Mouse (Mus musculus): ENCODE measurements at regions not wholly inside any gene's neighbourhood (a gene's known extent, or its start where the extent isn't known, plus 50 kb on each side); places are given as distances from the start of the nearest gene placed in this dataset.

- no peak for DNase-seq
Observed at GRCm38 (mm10) chr12:9176198-9176597, 146.4 kb downstream of the Ttc32 start.

GRCm38 (mm10) chr12:9178626-9179025, 148.8 kb downstream of the Ttc32 start:
- DNase-seq, result no peak

- no peak for DNase-seq
Observed at GRCm38 (mm10) chr12:9180677-9181076, 150.9 kb downstream of the Ttc32 start.

GRCm38 (mm10) chr12:9191721-9192120, 161.9 kb downstream of the Ttc32 start:
- no peak for DNase-seq

GRCm38 (mm10) chr12:9199321-9199720, 169.5 kb downstream of the Ttc32 start:
- DNase-seq, result no peak

- no peak for DNase-seq
Observed at GRCm38 (mm10) chr12:9212211-9212610, 182.4 kb downstream of the Ttc32 start.

- no peak for DNase-seq
Observed at GRCm38 (mm10) chr12:9224971-9225370, 195.2 kb downstream of the Ttc32 start.

GRCm38 (mm10) chr12:9227901-9228300, 198.1 kb downstream of the Ttc32 start:
- no peak for DNase-seq

GRCm38 (mm10) chr12:9228486-9228885, 198.7 kb downstream of the Ttc32 start:
- DNase-seq, result peak; percentile 10

GRCm38 (mm10) chr12:9229981-9230380, 200.2 kb downstream of the Ttc32 start:
- DNase-seq, result no peak

GRCm38 (mm10) chr12:9230576-9230975, 200.8 kb downstream of the Ttc32 start:
- DNase-seq, result no peak

- no peak for DNase-seq
Observed at GRCm38 (mm10) chr12:9232431-9232830, 202.6 kb downstream of the Ttc32 start.

- DNase-seq, result no peak
Observed at GRCm38 (mm10) chr12:9235866-9236265, 206.1 kb downstream of the Ttc32 start.

GRCm38 (mm10) chr12:9237538-9237937, 207.7 kb downstream of the Ttc32 start:
- DNase-seq, result no peak

- no peak for DNase-seq
Observed at GRCm38 (mm10) chr12:9237955-9238354, 208.2 kb downstream of the Ttc32 start.

- no peak for DNase-seq
Observed at GRCm38 (mm10) chr12:9247506-9247905, 217.7 kb downstream of the Ttc32 start.

- DNase-seq, result peak; percentile 76
Observed at GRCm38 (mm10) chr12:9251772-9252171, 222.0 kb downstream of the Ttc32 start.

GRCm38 (mm10) chr12:9253306-9254074, 223.7 kb downstream of the Ttc32 start:
- DNase-seq, result no peak

- DNase-seq, result no peak
Observed at GRCm38 (mm10) chr12:9254301-9254860, 224.6 kb downstream of the Ttc32 start.

- DNase-seq, result no peak
Observed at GRCm38 (mm10) chr12:9255661-9256486, 226.1 kb downstream of the Ttc32 start.

- no peak for DNase-seq
Observed at GRCm38 (mm10) chr12:9256487-9256820, 226.7 kb downstream of the Ttc32 start.

- no peak for DNase-seq
Observed at GRCm38 (mm10) chr12:9258221-9258620, 228.4 kb downstream of the Ttc32 start.

GRCm38 (mm10) chr12:9261662-9262061, 231.9 kb downstream of the Ttc32 start:
- DNase-seq, result no peak

Measured in adrenal gland, postnatal 10 days (tissue).